Mouse (Mus musculus): ENCODE measurements around the gene 1810010H24Rik.
"Not testable (repeated sequence)": the region's sequence is repeated elsewhere in the genome, so short reads cannot be mapped to it uniquely, and the experiment has no call there.

1810010H24Rik gene

GRCm38 (mm10) chr11:107028275-107028618, 2.8 kb downstream of the 1810010H24Rik start:
- in situ Hi-C loops (cut with MboI; ENCODE audit: low pct_unique_long_range_greater_than_20kb in 1 of 2, low sequenced_read_pairs in 2 of 2, unreplicated experiment in 1 of 2): no loop called here

GRCm38 (mm10) chr11:107028754-107029153, 3.3 kb downstream of the 1810010H24Rik start:
- in situ Hi-C loops (cut with MboI; ENCODE audit: low pct_unique_long_range_greater_than_20kb in 1 of 2, low sequenced_read_pairs in 2 of 2, unreplicated experiment in 1 of 2): no loop called here

- in situ Hi-C loops (cut with MboI; ENCODE audit: low pct_unique_long_range_greater_than_20kb in 1 of 2, low sequenced_read_pairs in 2 of 2, unreplicated experiment in 1 of 2): no loop called here
These were observed 4.1 kb downstream of the 1810010H24Rik start for GRCm38 (mm10) chr11:107029536-107029935.

GRCm38 (mm10) chr11:107031635-107032034, 6.2 kb downstream of the 1810010H24Rik start:
- in situ Hi-C loops (cut with MboI; ENCODE audit: low pct_unique_long_range_greater_than_20kb in 1 of 2, low sequenced_read_pairs in 2 of 2, unreplicated experiment in 1 of 2): no loop called here

GRCm38 (mm10) chr11:107034085-107034810, 8.8 kb downstream of the 1810010H24Rik start:
- in situ Hi-C loops (cut with MboI; ENCODE audit: low pct_unique_long_range_greater_than_20kb in 1 of 2, low sequenced_read_pairs in 2 of 2, unreplicated experiment in 1 of 2): no loop called here

GRCm38 (mm10) chr11:107039417-107039816, 13.9 kb downstream of the 1810010H24Rik start:
- in situ Hi-C loops (cut with MboI; ENCODE audit: low pct_unique_long_range_greater_than_20kb in 1 of 2, low sequenced_read_pairs in 2 of 2, unreplicated experiment in 1 of 2): no loop called here

- in situ Hi-C loops (cut with MboI; ENCODE audit: low pct_unique_long_range_greater_than_20kb in 1 of 2, low sequenced_read_pairs in 2 of 2, unreplicated experiment in 1 of 2): no loop called here
These were observed 15.9 kb downstream of the 1810010H24Rik start for GRCm38 (mm10) chr11:107041396-107041795.

GRCm38 (mm10) chr11:107043361-107043760, 17.9 kb downstream of the 1810010H24Rik start:
- in situ Hi-C loops (cut with MboI; ENCODE audit: low pct_unique_long_range_greater_than_20kb in 1 of 2, low sequenced_read_pairs in 2 of 2, unreplicated experiment in 1 of 2): no loop called here

- in situ Hi-C loops (cut with MboI; ENCODE audit: low pct_unique_long_range_greater_than_20kb in 1 of 2, low sequenced_read_pairs in 2 of 2, unreplicated experiment in 1 of 2): no loop called here
These were observed 18.8 kb downstream of the 1810010H24Rik start for GRCm38 (mm10) chr11:107044321-107044720.

- in situ Hi-C loops (cut with MboI; ENCODE audit: low pct_unique_long_range_greater_than_20kb in 1 of 2, low sequenced_read_pairs in 2 of 2, unreplicated experiment in 1 of 2): no loop called here
These were observed 20.1 kb downstream of the 1810010H24Rik start for GRCm38 (mm10) chr11:107045546-107045945.

GRCm38 (mm10) chr11:107046766-107047620, 21.5 kb downstream of the 1810010H24Rik start:
- in situ Hi-C loops (cut with MboI; ENCODE audit: low pct_unique_long_range_greater_than_20kb in 1 of 2, low sequenced_read_pairs in 2 of 2, unreplicated experiment in 1 of 2): no loop called here

GRCm38 (mm10) chr11:107054870-107055269, 29.4 kb downstream of the 1810010H24Rik start:
- in situ Hi-C loops (cut with MboI; ENCODE audit: low pct_unique_long_range_greater_than_20kb in 1 of 2, low sequenced_read_pairs in 2 of 2, unreplicated experiment in 1 of 2): no loop called here

- in situ Hi-C loops (cut with MboI; ENCODE audit: low pct_unique_long_range_greater_than_20kb in 1 of 2, low sequenced_read_pairs in 2 of 2, unreplicated experiment in 1 of 2): no loop called here
These were observed 31.9 kb downstream of the 1810010H24Rik start for GRCm38 (mm10) chr11:107057391-107057790.

GRCm38 (mm10) chr11:107059634-107060033, 34.2 kb downstream of the 1810010H24Rik start:
- in situ Hi-C loops (cut with MboI; ENCODE audit: low pct_unique_long_range_greater_than_20kb in 1 of 2, low sequenced_read_pairs in 2 of 2, unreplicated experiment in 1 of 2): not testable (repeated sequence)

GRCm38 (mm10) chr11:107060941-107061340, 35.5 kb downstream of the 1810010H24Rik start:
- in situ Hi-C loops (cut with MboI; ENCODE audit: low pct_unique_long_range_greater_than_20kb in 1 of 2, low sequenced_read_pairs in 2 of 2, unreplicated experiment in 1 of 2): no loop called here

- in situ Hi-C loops (cut with MboI; ENCODE audit: low pct_unique_long_range_greater_than_20kb in 1 of 2, low sequenced_read_pairs in 2 of 2, unreplicated experiment in 1 of 2): no loop called here
These were observed 37.6 kb downstream of the 1810010H24Rik start for GRCm38 (mm10) chr11:107063067-107063466.

- in situ Hi-C loops (cut with MboI; ENCODE audit: low pct_unique_long_range_greater_than_20kb in 1 of 2, low sequenced_read_pairs in 2 of 2, unreplicated experiment in 1 of 2): no loop called here
These were observed 39.1 kb downstream of the 1810010H24Rik start for GRCm38 (mm10) chr11:107064590-107064989.

- in situ Hi-C loops (cut with MboI; ENCODE audit: low pct_unique_long_range_greater_than_20kb in 1 of 2, low sequenced_read_pairs in 2 of 2, unreplicated experiment in 1 of 2): no loop called here
These were observed 39.8 kb downstream of the 1810010H24Rik start for GRCm38 (mm10) chr11:107065216-107065785.
